Mouse (Mus musculus) hindbrain, postnatal 0 days (tissue): ENCODE measurements around the gene Vwa3b. TPM values are rescaled to one million over a fixed set of nuclear protein-coding genes. Genes with fewer than 3 reads are reported as not detected.
"Not testable (repeated sequence)": the region's sequence is repeated elsewhere in the genome, so short reads cannot be mapped to it uniquely, and the experiment has no call there.

Source experiments
- ATAC-seq: fragments of 200-750 bp; cut with Nextera tagmentation; 2 replicates; pipeline ENCODE4 v1.8.0; 2017; ENCODE audit warnings: mild to moderate bottlenecking, moderate TSS enrichment, moderate library complexity
- DNase-seq: peaks from one replicate; pipeline ENCODE4 v3.0.0-alpha.2; 2015; ENCODE audit warnings: low spot score
- H3K27ac ChIP-seq: fragments of 300-500 bp; sonication (generic); 2 replicates; pipeline ENCODE4 v1.5.1; 2014; ENCODE audit warnings: mild to moderate bottlenecking
- H3K27me3 ChIP-seq: fragments of 300-500 bp; sonication (generic); 2 replicates; pipeline ENCODE4 v1.6.1; 2014; ENCODE audit warnings: low read length, mixed read lengths; ENCODE audit not compliant: insufficient read depth
- H3K36me3 ChIP-seq: fragments of 300-500 bp; sonication (generic); 2 replicates; pipeline ENCODE4 v1.6.1; 2014; ENCODE audit warnings: low read length, mixed read lengths; ENCODE audit not compliant: insufficient read depth
- H3K4me1 ChIP-seq: fragments of 300-500 bp; sonication (generic); 2 replicates; pipeline ENCODE4 v1.6.1; 2014; ENCODE audit warnings: antibody characterized with exemption, low read length, mixed read lengths; ENCODE audit not compliant: insufficient read depth
- H3K4me2 ChIP-seq: fragments of 300-500 bp; sonication (generic); 2 replicates; pipeline ENCODE4 v1.6.1; 2014; ENCODE audit warnings: low read depth, mild to moderate bottlenecking, low read length, moderate library complexity, mixed read lengths
- H3K4me3 ChIP-seq: fragments of 300-500 bp; sonication (generic); 2 replicates; pipeline ENCODE4 v1.5.1; 2014; ENCODE audit warnings: low read length
- H3K9ac ChIP-seq: fragments of 300-500 bp; sonication (generic); replicated peaks from 2 replicates; pipeline ENCODE4 v1.6.1; 2014; ENCODE audit warnings: mild to moderate bottlenecking, low read length, moderate library complexity, mixed read lengths
- H3K9me3 ChIP-seq: fragments of 300-500 bp; sonication (generic); 2 replicates; pipeline ENCODE4 v1.6.1; 2016; ENCODE audit warnings: low read length, mixed read lengths
- CTCF ChIP-seq: IDR thresholded peaks from 2 replicates; pipeline ENCODE4 v1.5.1; 2016; ENCODE audit warnings: antibody characterized with exemption, control low read depth, low read depth
- WGBS: fragments of 180-500 bp; shearing (Covaris S2); extraction: QIAGEN DNeasy Blood & Tissue Kit; methylation state at CpG from one replicate; pipeline ENCODE4 v1.1.7; 2014; 5-methylcytosine and 5-hydroxymethylcytosine counted together
- polyA plus RNA-seq: library from polyadenylated mRNA; unstranded; fragments of >200 nt; fragmentation: Nextera tagmentation; extraction: Ambion mirVana; gene quantifications from 2 replicates; pipeline ENCODE4 v1.2.1, GENCODE M21; 2015
- total RNA-seq: library from RNA; depleted of rRNA; stranded (reverse); fragments of >200 nt; gene quantifications from 2 replicates; pipeline ENCODE4 v1.2.3, GENCODE M21; 2014

The Vwa3b gene
- total and polyA plus RNA-seq, 2 experiments from 2014 or later: 1.5 to 2.9 TPM

- Histone ChIP-seq H3K4me2 (no peak overlapping the region), H3K27me3 (no peaks in the 10 kb centered on the region), H3K27ac (0 out of 2 replicates have a peak overlapping the region, but pooled peaks have one; percentile 7), H3K4me3 (no peak overlapping the region), H3K36me3 (no peaks in the 10 kb centered on the region), H3K9ac (no peak overlapping the region), H3K4me1 (0 out of 2 replicates have a peak, but pooled peaks cover 8% of the 10 kb centered on the region), H3K9me3 (no peaks in the 10 kb centered on the region)
- DNase-seq (peak; percentile 46), ATAC-seq (no peak)
- WGBS: 40% methylated on average over 6 of the region's 6 CpGs
- no peak for TF ChIP-seq CTCF
Measured at GRCm38 (mm10) chr1:36996561-36997213, 29.7 kb upstream of the Vwa3b start.

- Histone ChIP-seq H3K9ac (no peak overlapping the region), H3K9me3 (no peaks in the 10 kb centered on the region), H3K27ac (no peak overlapping the region), H3K27me3 (no peaks in the 10 kb centered on the region), H3K36me3 (no peaks in the 10 kb centered on the region), H3K4me2 (no peak overlapping the region), H3K4me1 (0 out of 2 replicates have a peak, but pooled peaks cover 8% of the 10 kb centered on the region), H3K4me3 (no peak overlapping the region)
- WGBS: 73% methylated on average over 5 of the region's 5 CpGs
- ATAC-seq: no peak
- TF ChIP-seq CTCF: no peak
- no peak for DNase-seq
Measured at GRCm38 (mm10) chr1:37000307-37000706, 26.1 kb upstream of the Vwa3b start.

GRCm38 (mm10) chr1:37001636-37002315 lies 24.6 kb upstream of the Vwa3b start:
- 26% methylated on average over 7 of the region's 7 CpGs for WGBS

GRCm38 (mm10) chr1:37002316-37003008 lies 23.9 kb upstream of the Vwa3b start:
- WGBS: 78% methylated on average over 3 of the region's 3 CpGs
- Histone ChIP-seq H3K36me3 (no peaks in the 10 kb centered on the region), H3K27ac (no peak overlapping the region), H3K4me3 (no peak overlapping the region), H3K9me3 (no peaks in the 10 kb centered on the region), H3K27me3 (no peaks in the 10 kb centered on the region), H3K9ac (no peak overlapping the region), H3K4me2 (no peak overlapping the region), H3K4me1 (no peaks in the 10 kb centered on the region)
- no peak for DNase-seq
- ATAC-seq: no peak
- TF ChIP-seq CTCF: no peak

More at GRCm38 (mm10) chr1:37001636-37002315, 24.6 kb upstream of the Vwa3b start:
- TF ChIP-seq CTCF: no peak
- Histone ChIP-seq H3K36me3 (no peaks in the 10 kb centered on the region), H3K4me2 (no peak overlapping the region), H3K4me3 (no peak overlapping the region), H3K4me1 (0 out of 2 replicates have a peak, but pooled peaks cover 3% of the 10 kb centered on the region), H3K9me3 (no peaks in the 10 kb centered on the region), H3K27me3 (no peaks in the 10 kb centered on the region), H3K9ac (no peak overlapping the region), H3K27ac (no peak overlapping the region)
- DNase-seq (no peak), ATAC-seq (no peak)

GRCm38 (mm10) chr1:37004533-37004932 lies 21.9 kb upstream of the Vwa3b start:
- Histone ChIP-seq H3K4me2 (no peak overlapping the region), H3K4me1 (no peaks in the 10 kb centered on the region), H3K9me3 (no peaks in the 10 kb centered on the region), H3K27me3 (no peaks in the 10 kb centered on the region), H3K9ac (no peak overlapping the region), H3K4me3 (no peak overlapping the region), H3K36me3 (no peaks in the 10 kb centered on the region), H3K27ac (no peak overlapping the region)
- 72% methylated on average over 8 of the region's 8 CpGs for WGBS
- DNase-seq: no peak
- TF ChIP-seq CTCF: no peak
- no peak for ATAC-seq

- H3K27me3 ChIP-seq: no peaks in the 10 kb centered on the region
- ATAC-seq: no peak
- WGBS: 91% methylated on average over 5 of the region's 5 CpGs
- no peaks in the 10 kb centered on the region for H3K9me3 ChIP-seq
- DNase-seq: no peak
- no peak overlapping the region for H3K9ac ChIP-seq
- no peak overlapping the region for H3K4me2 ChIP-seq
- no peaks in the 10 kb centered on the region for H3K36me3 ChIP-seq
- H3K4me3 ChIP-seq: no peak overlapping the region
- H3K4me1 ChIP-seq: no peaks in the 10 kb centered on the region
- H3K27ac ChIP-seq: no peak overlapping the region
- TF ChIP-seq CTCF: no peak
Measured at GRCm38 (mm10) chr1:37005036-37005435, 21.4 kb upstream of the Vwa3b start.

- H3K4me2 ChIP-seq, H3K36me3 ChIP-seq, H3K27ac ChIP-seq, H3K4me3 ChIP-seq, ATAC-seq, H3K9me3 ChIP-seq, H3K4me1 ChIP-seq, DNase-seq, H3K9ac ChIP-seq, H3K27me3 ChIP-seq: not testable (repeated sequence)
- WGBS: 90% methylated on average over 11 of the region's 11 CpGs
Measured at GRCm38 (mm10) chr1:37006529-37006928, 19.9 kb upstream of the Vwa3b start.
